Comparison of ENCODE assay signal across 1 mouse cellular context in the genomic region with DNA sequence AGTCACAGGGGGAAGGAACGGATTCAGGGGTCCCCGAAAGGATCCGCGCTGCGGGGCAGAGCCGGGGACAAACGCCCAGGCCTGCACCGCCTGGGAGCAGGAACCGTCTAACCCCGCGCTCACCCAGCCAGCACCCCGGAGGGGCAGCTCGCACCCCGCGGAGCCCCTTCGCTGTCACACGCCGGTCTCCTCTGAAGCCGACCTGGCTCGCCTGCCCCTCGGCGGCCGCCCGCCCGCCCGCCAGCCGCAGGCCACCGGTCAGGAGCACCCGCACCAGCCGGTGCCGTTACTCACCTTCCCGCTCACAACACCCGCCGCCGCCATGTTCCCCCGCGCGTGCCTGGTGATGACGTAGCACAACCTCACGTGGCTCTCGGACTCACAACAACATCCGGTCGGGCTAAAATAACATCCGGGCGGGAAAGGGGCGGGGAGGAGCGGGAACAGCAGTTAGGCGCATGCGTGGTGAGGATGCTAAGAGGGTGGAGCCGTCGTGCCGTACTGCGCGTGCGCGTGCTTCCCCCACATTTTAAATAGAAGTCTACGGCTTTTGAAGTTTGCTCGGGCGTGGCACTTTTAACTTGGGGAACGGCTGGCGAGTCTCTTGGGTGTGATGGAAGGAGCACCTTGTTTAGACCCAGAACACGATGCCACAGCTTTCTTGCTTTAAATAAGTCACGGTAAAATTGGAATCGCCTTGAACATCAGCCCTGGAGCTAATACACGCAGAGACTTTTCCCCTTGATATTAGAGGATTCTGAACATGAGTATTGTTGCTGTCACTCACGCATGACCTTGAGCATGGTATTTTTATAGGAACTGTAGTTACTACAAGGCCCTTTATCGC.
A peak's percentile ranks its signal among the peaks of the same experiment; 100 is the strongest.
TF ChIP-seq lines count a peak whose summit lies in the region.

A gene (minus strand): TSS at position 380 of the 847 bp plus-strand sequence.

TF ChIP-seq in CH12.LX, 34 proteins besides CTCF, POLR2A, EP300 and RAD21 (continued from another document):
- TF ChIP-seq ZKSCAN1 (IDR thresholded peaks at IDR 0.05; ENCODE audit: borderline replicate concordance, low read depth, low read length), result no peak
- TF ChIP-seq MEF2A (IDR thresholded peaks at IDR 0.05; ENCODE audit: borderline replicate concordance, low read depth, low read length), result peak; percentile 83; the same call in 1 of the 2 replicates
- TF ChIP-seq CHD2 (IDR thresholded peaks at IDR 0.05; ENCODE audit: low read length), result no peak
- TF ChIP-seq MAZ (IDR thresholded peaks at IDR 0.05; ENCODE audit: low read depth, low read length), result no peak
- TF ChIP-seq UBTF (IDR thresholded peaks at IDR 0.05; ENCODE audit: low read depth, low read length), result no peak
- TF ChIP-seq ZNF384 (IDR thresholded peaks at IDR 0.05; ENCODE audit: low read depth, low read length), result no peak
- TF ChIP-seq MAX (IDR thresholded peaks at IDR 0.05; ENCODE audit: low read length), result peak; percentile 97
- no peak for TF ChIP-seq MAFK (IDR thresholded peaks at IDR 0.05; ENCODE audit: insufficient replicate concordance, low read length)
- peak; percentile 85; the same call in 1 of the 2 replicates for TF ChIP-seq RCOR1 (conservative IDR thresholded peaks at IDR 0.05; ENCODE audit: low read depth, low read length)
- no peak for TF ChIP-seq ZC3H11A (IDR thresholded peaks at IDR 0.05; ENCODE audit: low read depth, low read length)
- TF ChIP-seq POLR2AphosphoS2 (IDR thresholded peaks at IDR 0.05; ENCODE audit: low read depth, low read length), result peak; percentile 53; the same call in 1 of the 2 replicates
- peak; percentile 87 for TF ChIP-seq USF1 (IDR thresholded peaks at IDR 0.05; ENCODE audit: low read depth, low read length)
- peak; percentile 83 for TF ChIP-seq HCFC1 (IDR thresholded peaks at IDR 0.05; ENCODE audit: low read depth, low read length)
- no peak for TF ChIP-seq PAX5 (IDR thresholded peaks at IDR 0.05; ENCODE audit: low read length)
- TF ChIP-seq ELF1 (IDR thresholded peaks at IDR 0.05; ENCODE audit: low read depth, low read length), result peak; percentile 72
- TF ChIP-seq NRF1 (IDR thresholded peaks at IDR 0.05; ENCODE audit: low read depth, low read length), result peak; percentile 98
- peak; percentile 80; the same call in 1 of the 2 replicates for TF ChIP-seq KAT2A (IDR thresholded peaks at IDR 0.05; ENCODE audit: insufficient replicate concordance, low read length)
- peak; percentile 77 for TF ChIP-seq TCF12 (IDR thresholded peaks at IDR 0.05; ENCODE audit: low read depth, low read length)
- no peak for TF ChIP-seq SMC3 (IDR thresholded peaks at IDR 0.05; ENCODE audit: low read depth, low read length)
- TF ChIP-seq ETS1 (conservative IDR thresholded peaks at IDR 0.05; ENCODE audit: low read depth, low read length), result peak; percentile 83
- peak; percentile 73 for TF ChIP-seq MYC (IDR thresholded peaks at IDR 0.05; ENCODE audit: low read depth, low read length)
- peak; percentile 86 for TF ChIP-seq NELFE (IDR thresholded peaks at IDR 0.05; ENCODE audit: low read depth, low read length)
